Mouse (Mus musculus): ENCODE results near the gene Fbln2.
"Not testable (repeated sequence)": the region's sequence is repeated elsewhere in the genome, so short reads cannot be mapped to it uniquely, and the experiment has no call there.

The Fbln2 gene

DNA sequence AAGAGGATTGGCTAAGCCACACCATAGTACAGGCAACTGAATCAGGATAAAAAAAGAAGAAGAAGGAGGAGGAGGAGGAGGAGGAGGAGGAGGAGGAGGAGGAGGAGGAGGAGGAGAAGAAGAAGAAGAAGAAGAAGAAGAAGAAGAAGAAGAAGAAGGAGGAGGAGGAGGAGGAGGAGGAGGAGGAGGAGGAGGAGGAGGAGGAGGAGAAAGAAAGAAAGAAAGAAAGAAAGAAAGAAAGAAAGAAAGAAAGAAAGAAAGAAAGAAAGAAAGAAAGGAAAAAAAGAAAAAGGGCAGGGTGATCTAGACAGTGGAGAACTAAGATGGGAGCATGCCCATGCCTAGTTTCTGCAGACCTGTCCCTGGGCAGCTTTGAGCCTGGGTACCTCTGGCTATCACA, at the start of gene Fbln2:
TSS of gene Fbln2 (plus strand) at position 301 of the 400 bp plus-strand sequence.
- DNase-seq (ENCODE audit: low read depth, low spot score), result not testable (repeated sequence)

DNA sequence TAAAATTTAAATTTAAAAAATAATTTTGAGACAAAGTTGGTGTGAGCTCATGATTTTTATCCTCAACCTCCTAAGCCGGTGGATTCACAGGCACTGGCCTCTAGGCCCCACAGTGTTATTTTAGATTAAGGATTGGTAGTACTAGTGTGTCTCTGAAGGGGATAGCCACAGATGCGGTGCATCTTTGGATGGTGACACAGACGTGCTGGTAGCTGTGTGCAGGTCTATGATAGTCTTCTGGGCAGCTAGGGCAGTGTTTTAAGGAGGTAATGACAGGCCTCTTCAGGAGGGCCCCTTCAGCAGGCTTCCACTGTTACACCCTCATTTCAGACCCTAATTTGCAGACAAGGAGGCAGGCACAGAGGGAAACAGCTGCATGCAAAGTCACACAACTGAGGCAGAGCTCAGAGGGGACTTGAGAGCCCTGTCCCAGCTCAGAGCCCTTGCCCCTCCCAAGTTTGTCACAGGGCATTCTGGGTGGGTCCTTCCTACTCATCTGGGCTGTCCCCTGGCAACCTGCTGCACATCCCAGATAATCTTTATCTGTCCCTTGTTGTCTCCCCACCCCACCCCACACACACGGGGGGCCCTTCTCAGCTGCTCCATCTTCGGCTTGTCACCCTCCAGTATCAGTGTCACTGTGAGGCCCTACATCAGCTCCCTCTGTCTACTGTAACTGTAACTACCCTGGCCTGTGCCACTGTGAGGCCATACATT, 48.9 kb upstream of the Fbln2 start:
- no peak for DNase-seq (ENCODE audit: low read depth, low spot score)

DNA sequence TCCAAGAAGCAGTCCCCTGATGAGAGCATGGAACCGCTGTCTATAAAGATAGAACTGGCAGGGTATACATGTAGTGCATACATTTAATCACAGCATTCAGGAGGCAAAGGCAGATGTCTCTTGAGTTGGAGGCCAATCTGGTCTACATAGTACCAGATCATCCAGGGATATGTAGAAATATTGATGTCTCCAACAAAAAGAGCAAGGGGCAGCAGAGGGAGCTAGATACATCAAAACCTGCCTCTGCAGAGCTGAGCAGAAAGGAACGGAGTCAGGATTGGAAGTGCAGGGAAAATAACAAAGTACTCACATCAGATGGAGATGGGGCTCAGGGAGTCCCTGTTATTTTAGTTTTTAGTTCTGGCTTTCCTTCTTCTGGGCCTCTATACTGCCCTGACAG, 47.7 kb upstream of the Fbln2 start:
- peak; percentile 34 for DNase-seq (ENCODE audit: low read depth, low spot score)

DNA sequence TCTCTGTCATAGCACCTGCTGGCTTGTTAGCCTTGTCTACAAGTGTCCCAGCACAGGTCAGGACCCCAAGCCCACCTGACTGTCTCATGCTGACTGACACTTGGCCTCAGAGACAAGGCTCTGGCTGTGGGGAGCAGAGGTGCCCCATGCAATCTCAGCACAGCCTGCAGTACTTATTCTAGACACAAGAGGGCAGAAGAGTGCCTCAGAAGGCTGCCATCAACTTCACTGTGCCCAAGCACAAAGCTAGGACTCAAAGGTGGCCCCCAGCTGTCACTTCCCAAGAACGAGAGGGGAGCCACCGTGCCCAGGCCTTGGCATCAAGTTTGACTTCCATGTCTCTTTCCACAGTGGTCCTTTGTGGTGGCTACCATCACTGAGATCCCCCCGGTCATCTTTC, 47.0 kb upstream of the Fbln2 start:
- DNase-seq (ENCODE audit: low read depth, low spot score), result peak; percentile 90

DNA sequence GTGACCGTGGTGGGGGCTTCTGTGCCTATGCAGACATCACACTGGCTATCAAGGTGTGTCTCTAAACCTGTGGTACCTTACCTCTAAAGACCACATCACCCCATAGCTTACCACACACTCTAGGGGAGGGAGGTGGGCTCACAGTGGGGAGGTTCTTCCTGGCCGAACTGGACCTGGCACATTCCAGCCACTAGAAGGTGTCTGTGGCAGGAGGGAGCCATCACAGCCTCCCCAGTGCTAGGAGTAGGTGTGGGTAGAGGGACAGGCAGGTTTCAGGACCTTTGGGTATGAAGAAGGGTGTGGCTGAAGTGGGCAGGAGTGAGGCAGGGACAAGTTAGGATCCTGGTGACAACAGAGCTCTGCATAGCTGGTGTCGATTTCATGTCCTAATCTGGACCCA, 44.4 kb upstream of the Fbln2 start:
- DNase-seq (ENCODE audit: low read depth, low spot score), result no peak

DNA sequence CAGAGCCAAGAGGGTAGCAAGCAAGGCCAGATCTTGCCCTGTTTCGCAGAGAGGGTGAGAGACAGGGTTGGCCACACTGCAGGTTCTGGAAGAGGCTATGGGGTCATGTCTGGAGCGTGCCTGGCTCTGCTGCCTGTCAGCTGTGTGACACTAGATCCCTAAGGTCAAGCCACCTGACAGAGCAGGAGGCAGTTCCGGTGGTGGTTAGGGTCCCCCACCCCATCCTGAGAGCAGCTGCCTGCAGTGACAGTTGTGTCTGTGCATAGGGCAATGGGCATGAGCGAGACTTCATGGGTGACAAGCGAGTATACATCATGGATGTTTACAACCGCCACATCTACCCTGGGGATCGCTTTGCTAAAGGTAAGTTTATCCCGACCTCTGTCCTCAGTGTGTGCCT, 43.1 kb upstream of the Fbln2 start:
- no peak for DNase-seq (ENCODE audit: low read depth, low spot score)

DNA sequence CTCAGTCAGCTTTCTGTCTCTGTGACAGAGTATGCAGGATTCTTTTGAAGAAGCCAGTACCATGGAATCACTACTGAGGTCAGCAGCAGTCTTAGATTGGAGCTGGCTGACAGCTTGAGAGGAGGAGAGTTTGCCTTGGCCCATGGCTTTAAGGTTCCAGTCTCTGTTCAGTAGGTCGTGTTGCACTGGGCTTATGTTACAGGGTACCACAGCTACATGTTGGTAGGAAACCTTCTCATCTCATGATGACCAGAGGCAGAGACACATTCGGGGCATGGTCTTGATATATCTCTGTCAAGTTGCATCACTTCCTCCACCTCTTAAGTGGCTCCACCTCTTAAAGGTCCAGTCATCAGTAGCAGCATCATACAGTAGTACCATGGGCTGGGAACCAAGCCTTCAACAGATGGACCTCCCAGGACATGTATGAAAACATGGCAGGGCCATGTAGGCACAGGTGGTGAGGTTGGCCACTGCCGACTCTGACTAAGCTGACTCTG, 40.8 kb upstream of the Fbln2 start:
- DNase-seq (ENCODE audit: low read depth, low spot score), result no peak

DNA sequence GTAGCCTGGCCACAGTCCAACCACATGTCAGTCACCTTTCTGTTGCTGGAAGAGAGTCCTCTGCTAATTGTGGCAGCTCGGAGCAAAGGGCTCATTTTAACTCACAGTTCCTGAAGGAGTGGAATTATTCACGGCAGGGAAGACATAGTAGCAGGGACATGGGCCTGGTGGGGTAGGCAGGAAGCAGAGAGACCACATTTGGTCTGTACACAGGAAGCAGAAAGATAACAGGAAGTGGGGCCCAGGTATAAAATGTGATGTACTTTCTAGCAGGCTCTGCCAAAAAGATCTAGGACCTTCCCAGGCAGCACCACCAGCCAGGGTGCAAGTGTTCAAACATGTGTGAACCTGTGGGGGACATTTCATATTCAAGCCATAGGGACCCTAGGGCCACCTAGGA, 39.9 kb upstream of the Fbln2 start:
- no peak for DNase-seq (ENCODE audit: low read depth, low spot score)

DNA sequence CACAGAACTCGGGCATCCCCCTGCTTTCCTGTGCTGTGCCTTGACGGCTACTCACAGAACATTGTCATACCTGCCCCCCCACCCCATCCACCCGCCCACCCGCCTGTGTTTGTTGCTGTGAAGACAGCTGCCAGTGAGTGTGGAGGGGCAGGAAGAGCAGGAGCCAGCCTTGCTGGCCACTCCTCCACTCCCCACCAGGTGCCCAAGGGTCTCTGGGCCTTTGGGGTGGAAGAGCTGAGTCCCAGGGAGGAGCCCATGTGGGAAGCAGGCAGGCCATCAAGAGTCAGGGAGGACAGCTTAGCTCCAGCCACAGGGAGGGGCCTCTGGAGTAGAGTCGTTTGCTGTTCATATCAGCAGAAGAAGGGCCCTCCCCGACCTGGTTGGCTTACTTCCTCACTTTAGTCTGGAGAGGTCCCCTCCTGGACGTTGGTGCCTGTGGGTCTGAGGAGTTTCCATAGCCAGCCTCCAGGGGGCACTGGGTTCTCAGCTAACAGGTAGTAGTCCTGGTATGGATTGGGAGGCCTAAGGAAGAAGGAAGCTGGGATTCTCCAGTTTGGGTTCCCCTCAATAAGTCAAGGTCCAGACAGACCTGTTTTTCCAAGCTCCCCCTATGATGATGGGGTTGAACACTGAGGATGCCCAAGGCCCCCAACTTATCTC, 38.9 kb upstream of the Fbln2 start:
- DNase-seq (ENCODE audit: low read depth, low spot score), result peak; percentile 94

DNA sequence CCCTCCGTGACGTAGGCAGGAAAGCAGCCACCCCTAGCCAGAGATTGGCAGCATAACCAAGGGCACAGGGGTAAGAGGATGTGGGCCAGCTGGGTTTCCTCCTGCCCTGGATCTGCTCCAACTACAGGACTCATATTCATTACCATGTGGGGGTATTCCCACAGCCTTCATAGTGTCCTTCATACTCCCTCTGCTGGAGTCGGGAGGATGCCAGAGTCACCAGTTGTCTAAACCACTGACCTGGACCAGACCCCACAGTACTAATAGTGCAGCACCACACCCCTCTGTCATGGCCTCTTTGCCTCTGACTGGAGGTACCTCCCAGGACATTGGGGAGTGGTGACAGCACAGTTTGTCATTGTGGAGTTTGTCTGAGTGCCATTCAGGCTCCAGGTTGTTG, 38.0 kb upstream of the Fbln2 start:
- peak; percentile 78 for DNase-seq (ENCODE audit: low read depth, low spot score)

DNA sequence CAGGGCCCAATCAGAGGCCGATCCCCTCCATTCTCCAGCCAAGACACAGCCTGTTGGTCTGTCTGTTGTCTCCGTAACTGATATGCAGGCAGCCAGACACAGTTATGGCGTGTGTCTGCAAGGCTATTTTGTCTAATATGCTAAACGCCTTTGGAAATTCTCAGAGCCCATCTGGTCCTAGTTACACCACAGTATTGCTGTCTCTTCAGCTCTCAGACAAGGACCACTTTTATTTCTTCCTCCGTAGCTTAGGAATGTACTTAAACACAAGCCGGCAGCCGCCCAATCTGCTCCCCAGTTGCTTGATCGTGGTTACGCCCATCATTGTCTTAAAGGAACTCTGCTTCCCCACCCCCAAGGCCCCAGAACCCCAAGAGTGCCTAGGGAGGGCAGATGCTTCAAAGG, 31.5 kb upstream of the Fbln2 start:
- DNase-seq (ENCODE audit: low read depth, low spot score), result peak; percentile 57

DNA sequence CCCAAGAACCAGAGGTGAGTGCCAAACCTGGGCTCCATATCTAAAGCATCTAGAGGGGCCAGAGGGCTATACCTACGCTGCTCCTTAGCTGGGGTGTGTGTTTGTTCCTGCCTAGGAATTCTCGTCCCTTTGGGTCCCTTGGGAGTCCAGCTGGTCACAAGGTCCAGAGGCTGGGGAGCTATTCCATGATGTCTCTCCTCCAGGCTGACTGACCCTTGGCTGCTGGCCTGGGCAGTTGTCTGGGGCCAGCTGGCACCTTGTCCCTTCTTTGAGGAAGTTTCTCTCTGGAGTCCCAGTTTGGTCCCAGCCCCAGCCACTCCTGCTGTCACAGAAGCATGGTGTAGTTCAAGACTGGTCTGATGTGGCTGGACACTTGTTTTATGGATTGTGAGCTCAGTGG, 30.9 kb upstream of the Fbln2 start:
- peak; percentile 31 for DNase-seq (ENCODE audit: low read depth, low spot score)

DNA sequence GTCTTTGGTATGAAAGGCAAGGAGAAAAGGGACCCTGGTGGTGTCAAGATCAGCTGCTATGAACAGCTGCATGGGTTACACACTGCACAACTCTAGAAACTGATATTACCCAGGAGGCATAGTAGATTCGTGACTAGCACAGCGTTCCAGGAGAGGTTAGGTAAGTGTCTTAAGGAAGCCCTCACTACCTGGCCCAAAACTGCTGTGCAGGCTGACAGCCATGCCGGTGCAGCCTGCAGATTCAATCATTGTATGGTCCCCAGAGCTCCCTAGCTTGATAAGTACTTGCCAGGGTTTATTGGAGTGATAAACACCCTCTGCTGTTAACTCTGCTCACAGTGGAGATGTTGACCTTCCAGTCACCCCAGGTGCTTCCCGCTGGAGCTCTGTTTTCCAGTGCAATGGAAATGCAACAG, 30.2 kb upstream of the Fbln2 start:
- DNase-seq (ENCODE audit: low read depth, low spot score), result no peak

DNA sequence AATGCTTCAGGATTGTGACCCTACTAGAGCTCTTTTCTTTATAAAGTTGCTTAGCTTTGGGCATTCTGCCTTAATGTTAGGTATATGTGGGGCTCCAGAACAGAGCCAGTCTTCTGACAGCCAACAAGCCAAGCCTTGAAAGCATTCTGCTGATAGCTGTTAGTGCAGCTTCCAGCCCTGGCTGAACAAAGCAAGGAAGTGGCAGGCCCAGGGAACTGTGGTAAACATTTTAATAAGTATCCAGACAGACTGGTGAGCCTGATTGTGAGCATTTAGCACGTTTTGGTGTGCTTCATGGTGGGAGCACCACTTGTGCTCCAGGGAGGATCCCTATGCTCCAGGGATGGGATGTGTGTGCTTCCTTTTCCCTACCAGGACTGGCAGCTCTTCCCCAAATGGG, 29.2 kb upstream of the Fbln2 start:
- DNase-seq (ENCODE audit: low read depth, low spot score), result no peak

DNA sequence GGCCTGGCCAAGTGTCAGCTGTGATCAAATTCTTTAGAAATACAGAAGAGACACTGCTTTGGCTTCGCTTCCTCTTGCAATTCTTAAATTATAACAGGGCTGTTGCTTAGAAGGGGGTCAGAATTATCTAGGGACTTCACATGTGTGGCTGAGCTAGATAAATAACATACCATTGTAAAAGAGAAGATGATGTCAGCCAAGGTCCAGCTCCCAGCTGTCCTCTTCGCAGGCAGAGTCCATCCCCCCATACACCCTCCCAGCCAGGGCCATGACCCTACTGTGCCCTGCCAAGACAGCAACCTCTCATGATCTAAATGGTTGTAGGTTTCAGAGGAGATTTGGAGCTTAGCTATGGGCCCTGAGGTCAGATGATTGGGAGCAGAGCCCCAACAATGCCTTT, 28.3 kb upstream of the Fbln2 start:
- DNase-seq (ENCODE audit: low read depth, low spot score), result no peak

DNA sequence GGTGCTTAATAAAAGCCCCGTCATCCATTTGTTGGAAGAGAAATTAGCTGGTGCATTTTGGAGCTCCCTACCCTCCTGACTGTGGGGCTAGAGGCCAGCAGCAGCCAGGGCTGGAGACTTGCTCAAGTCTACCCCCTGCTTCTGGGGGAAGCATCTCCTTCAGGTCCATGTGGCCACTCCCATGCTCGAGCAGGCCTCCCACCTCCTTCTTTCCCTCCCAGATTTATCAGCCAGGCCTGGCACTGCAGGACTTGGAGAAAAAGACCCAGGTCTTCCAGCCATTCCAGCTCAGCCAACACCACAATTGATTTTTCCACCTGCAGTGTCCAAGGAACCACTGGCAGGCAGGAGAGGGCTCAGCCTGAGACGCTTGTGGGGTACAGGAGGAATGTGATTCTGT, 27.5 kb upstream of the Fbln2 start:
- no peak for DNase-seq (ENCODE audit: low read depth, low spot score)

DNA sequence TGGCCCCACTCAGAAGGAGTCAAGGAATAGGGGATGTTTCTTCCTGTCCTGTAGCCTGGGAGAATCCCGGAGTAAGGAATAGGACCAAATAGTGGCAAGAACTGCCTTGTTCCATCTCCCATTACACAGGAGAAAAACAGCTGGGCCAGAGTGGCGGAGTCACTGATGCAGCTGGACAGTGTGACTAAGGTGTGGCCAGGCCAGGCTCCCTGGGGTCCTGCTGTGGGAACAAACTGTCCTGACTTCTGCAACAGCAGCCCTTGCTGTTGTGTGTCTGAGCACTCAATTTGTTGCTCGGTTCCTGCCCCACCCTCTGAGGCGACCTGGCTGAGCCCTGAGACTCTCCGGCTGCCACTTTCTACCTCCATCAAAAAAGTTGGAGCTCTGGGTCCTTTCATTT, 26.8 kb upstream of the Fbln2 start:
- DNase-seq (ENCODE audit: low read depth, low spot score), result no peak

DNA sequence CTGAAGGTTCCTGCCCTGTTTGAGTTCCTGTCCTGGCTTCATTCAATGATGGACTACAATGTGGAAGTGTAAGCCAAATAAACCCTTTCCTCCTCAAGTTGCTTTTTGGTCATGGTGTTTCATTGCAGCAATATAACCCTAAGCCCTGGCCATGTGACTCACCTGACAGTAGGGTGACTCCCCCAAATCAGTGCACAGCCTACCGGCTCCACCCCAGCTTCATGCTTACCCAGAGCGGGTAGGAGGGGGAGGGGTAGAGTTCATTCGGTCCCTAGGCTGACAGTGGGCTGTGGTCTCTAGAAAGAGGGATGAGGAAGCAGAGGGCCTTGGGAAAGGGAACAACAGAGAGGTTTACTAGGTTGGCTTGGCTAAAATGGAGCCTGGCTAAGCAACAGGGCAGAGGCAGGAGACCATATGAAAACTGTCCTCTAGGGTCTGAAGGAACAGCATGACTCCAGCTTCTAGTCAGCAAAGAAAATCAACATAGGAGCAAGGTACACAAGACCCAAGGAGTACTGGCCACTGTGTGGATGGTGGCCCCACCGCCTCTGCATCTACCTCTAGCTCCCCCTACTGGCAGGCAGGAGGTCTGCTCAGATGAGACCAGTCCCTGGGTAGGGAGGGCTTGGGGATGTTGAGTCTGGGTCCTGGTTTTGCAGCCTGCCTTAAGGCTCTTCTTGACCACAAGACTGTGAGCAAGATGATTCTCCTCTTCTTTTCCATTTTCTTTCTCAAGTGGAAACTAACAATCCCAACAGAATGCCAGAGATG, 25.9 kb upstream of the Fbln2 start:
- DNase-seq (ENCODE audit: low read depth, low spot score), result peak; percentile 32

DNA sequence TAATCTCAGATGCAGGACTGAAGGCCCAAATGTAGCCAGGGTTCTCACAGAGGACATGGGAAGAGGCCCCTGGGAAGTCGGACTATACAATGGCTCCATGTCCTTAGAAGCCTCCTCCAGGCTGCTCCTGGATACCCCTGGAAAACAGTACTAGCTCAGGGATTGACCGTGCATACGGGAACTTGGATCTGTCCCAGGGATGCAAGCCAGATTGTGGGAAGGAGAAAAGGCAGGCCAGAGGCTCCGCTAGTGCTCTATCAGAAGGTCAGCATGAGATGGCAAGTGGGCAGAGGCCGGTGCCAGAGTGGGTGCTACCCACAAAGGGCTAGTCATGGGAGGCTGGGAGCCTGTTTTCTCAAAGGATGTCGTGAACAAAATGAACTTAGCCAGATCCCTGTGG, 25.3 kb upstream of the Fbln2 start:
- DNase-seq (ENCODE audit: low read depth, low spot score), result peak; percentile 55

DNA sequence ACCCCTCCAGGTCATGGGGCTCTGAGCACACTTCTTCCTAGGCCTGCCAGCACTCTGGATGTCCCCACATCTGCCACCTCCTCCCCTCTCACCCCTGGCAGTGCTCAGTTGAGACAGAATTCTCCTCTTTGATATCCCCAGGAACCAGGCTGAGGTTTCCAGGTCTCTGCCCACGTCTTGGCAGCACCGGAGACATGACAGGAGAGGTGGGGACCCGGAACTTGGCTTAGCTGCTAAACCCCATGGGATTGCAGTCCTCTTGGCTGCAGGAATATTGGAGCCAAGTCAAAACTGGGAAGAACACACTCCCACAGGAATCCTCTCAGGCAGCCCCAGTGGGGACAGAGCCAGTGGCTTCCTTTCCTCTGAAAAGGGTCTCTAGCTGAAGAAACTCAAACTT, 24.4 kb upstream of the Fbln2 start:
- no peak for DNase-seq (ENCODE audit: low read depth, low spot score)

DNA sequence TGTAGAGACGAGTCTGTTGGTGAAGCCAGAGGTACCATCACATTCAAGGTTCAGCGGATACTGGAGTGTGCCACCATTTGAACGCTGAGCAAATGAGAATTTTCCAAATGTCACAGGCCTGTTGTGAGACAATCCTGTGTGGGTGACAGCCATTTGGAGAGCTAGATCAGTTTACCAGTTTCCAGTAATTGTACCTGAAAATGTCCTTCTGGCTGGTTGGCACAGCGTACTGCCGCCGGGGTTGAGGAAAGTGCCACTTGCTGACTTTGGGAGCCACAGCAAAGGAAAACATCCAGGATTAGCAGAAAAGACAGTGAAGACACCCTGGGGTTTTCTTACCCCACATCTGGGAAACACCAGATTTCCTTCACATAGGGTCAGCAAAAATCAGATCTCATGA, 22.3 kb upstream of the Fbln2 start:
- DNase-seq (ENCODE audit: low read depth, low spot score), result no peak

DNA sequence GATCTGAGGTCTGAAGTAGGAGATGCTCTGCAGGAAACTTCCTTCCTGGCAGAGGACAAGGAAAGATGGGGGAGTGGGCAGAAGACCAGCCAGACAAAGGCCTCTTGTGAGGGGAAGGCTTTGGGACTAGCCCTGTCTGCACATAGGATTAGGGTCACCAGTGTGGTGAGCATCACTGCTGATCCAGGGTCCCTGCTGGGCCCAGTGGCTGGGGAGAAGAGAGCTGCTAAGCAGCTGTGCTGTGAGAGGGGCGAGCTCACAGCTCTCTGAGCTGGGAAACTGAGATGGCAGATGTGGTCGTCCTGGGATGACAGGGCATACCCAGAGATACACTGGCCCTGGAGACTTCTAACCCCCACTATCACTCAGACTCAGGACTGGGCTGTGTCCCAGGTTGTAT, 20.8 kb upstream of the Fbln2 start:
- DNase-seq (ENCODE audit: low read depth, low spot score), result peak; percentile 47

DNA sequence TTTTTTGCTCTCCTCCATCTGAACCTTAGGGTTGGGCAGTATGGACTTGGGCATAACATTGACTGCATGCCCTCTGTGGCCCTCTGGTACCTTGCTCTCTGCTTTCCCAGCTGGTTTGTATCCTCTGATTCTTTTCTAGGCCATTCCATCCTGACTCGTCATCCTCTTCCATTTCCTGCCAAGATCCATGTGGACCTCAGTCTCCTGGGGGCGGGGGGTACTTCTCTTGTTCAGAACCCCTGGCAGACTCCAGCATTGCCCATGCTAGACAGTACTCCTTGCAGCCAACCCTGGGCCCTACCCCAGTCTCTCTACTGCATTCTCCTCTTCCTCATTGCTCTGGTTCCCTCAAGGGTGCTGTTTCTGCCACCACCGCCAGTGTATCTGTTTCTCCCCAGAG, 19.8 kb upstream of the Fbln2 start:
- peak; percentile 96 for DNase-seq (ENCODE audit: low read depth, low spot score)
